ENCODE assay signal across 12 mouse cellular contexts in the genomic region with DNA sequence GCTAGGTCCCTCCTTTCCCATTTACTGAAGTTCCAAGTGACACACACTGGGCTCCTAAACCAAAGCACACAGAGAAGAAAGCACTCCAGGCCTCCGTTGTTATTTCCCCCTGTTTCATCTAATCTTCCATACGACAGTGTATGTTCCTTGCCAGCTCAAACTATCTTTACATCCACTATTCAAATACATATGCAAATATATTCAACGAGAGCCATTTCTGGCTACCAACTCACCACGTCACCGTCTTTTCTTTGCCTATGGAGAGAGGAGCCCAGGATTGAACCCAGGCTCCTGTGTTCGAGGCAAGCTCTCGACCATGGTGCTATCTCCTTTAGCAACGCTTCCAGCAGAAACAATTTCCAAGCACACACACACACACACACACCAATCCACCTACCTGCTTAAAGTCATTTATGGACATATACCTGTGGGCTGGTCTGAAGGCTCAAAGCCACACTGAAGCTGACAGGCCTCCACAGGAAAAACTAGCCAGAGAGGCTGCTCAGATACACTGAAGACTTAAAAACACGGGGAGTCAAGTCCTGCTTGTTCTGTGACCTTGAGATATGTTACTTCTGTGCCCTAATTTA. TPM values are rescaled to one million over a fixed set of nuclear protein-coding genes. Genes with fewer than 3 reads are reported as not detected.
DNase-seq lines count a peak whose midpoint lies in the region; ATAC-seq and TF ChIP-seq lines count a peak whose summit lies in the region.
"Had no signal": no experiment of that assay in that cellular context is flagged by ENCODE, and none has a peak within 500 bp of the region (broad histone marks: within the 10 kb centered on the region; RNA-seq: fewer than 3 reads in every experiment).

No protein-coding gene starts in this region.

- no peak for TF ChIP-seq EP300 in ES-Bruce4 (IDR thresholded peaks at IDR 0.05; ENCODE audit: insufficient read depth, low read depth, low read length)

- no peaks in the 10 kb centered on the region for H3K27me3 ChIP-seq in heart, embryonic 14.5 days (ENCODE audit: control insufficient read depth, insufficient read depth, low read length)
- H3K27me3 ChIP-seq in ES-Bruce4 (ENCODE audit: control insufficient read depth, insufficient read depth, low read length, poor library complexity, severe bottlenecking), result no peaks in the 10 kb centered on the region
- H3K27me3 ChIP-seq in limb, embryonic 13.5 days, result no peaks in the 10 kb centered on the region

- no peak for ATAC-seq in heart, embryonic 14.5 days (ENCODE audit: insufficient number of reproducible peaks, insufficient read depth, low FRiP score, low read depth)
- ATAC-seq in limb, embryonic 13.5 days (ENCODE audit: low FRiP score, low read depth), result no peak
- ATAC-seq: activated CD4-positive, CD25-positive, alpha-beta regulatory T cell, adult 4 months had no signal

- no peak overlapping the region for H3K27ac ChIP-seq in heart, embryonic 14.5 days (replicated peaks in 1 of 2; ENCODE audit: control insufficient read depth in 1 of 2, insufficient read depth in 1 of 2, low read depth in 2 of 2, low read length in 2 of 2)
- H3K27ac ChIP-seq in ES-Bruce4 (ENCODE audit: insufficient read depth, low read length), result no peak overlapping the region
- H3K27ac ChIP-seq in embryonic fibroblast, embryonic 13.5 days (ENCODE audit: insufficient read depth, low read length), result no peak overlapping the region
- H3K27ac ChIP-seq in limb, embryonic 13.5 days, result no peak overlapping the region

- H3K9ac ChIP-seq in heart, embryonic 14.5 days (ENCODE audit: low read length), result no peak overlapping the region; the same call in 1 of the 2 replicates
- no peak overlapping the region for H3K9ac ChIP-seq in ES-Bruce4 (ENCODE audit: low read depth, poor library complexity, severe bottlenecking)
- no peak overlapping the region for H3K9ac ChIP-seq in limb, embryonic 13.5 days

- peak overlapping the region in 1 of 2 experiments; percentile 5; a peak in 2 of 4 replicates for H3K4me3 ChIP-seq in heart, embryonic 14.5 days (ENCODE audit: control insufficient read depth in 1 of 2, insufficient read depth in 1 of 2, low read depth in 1 of 2, low read length in 2 of 2)
- H3K4me3 ChIP-seq in ES-Bruce4 (ENCODE audit: low read depth, low read length), result 0 out of 2 replicates have a peak overlapping the region, but pooled peaks have one; percentile 12
- H3K4me3 ChIP-seq in embryonic fibroblast, embryonic 13.5 days (ENCODE audit: insufficient read depth, low read length), result peak overlapping the region; percentile 5; the same call in 1 of the 2 replicates
- peak overlapping the region; percentile 15 for H3K4me3 ChIP-seq in limb, embryonic 13.5 days

- no peak for TF ChIP-seq CTCF in ES-Bruce4 (IDR thresholded peaks at IDR 0.05; ENCODE audit: low read depth, low read length)
- no peak for TF ChIP-seq CTCF in embryonic fibroblast, embryonic 13.5 days (IDR thresholded peaks at IDR 0.05; ENCODE audit: borderline replicate concordance, insufficient read depth, low read length)

- no peak for TF ChIP-seq POLR2A in ES-Bruce4 (IDR thresholded peaks at IDR 0.05; ENCODE audit: insufficient read depth, low read length)
- TF ChIP-seq POLR2A in embryonic fibroblast, embryonic 13.5 days (IDR thresholded peaks at IDR 0.05; ENCODE audit: low read depth, low read length), result no peak

- H3K4me2 ChIP-seq in heart, embryonic 14.5 days (ENCODE audit: low read length), result peak overlapping the region; percentile 26
- H3K4me2 ChIP-seq in limb, embryonic 13.5 days (replicated peaks), result peak overlapping the region; percentile 41

- H3K36me3 ChIP-seq in heart, embryonic 14.5 days (ENCODE audit: control insufficient read depth, insufficient read depth, low read length), result 0 out of 2 replicates have a peak, but pooled peaks cover 4% of the 10 kb centered on the region
- H3K36me3 ChIP-seq in ES-Bruce4 (ENCODE audit: control insufficient read depth, insufficient read depth, low read length, poor library complexity, severe bottlenecking), result peaks cover 16% of the 10 kb centered on the region
- H3K36me3 ChIP-seq in limb, embryonic 13.5 days, result peaks cover 18% of the 10 kb centered on the region

- 76% methylated on average over 9 of the region's 9 CpGs for WGBS in heart, embryonic 14.5 days
- 89% methylated on average over 9 of the region's 9 CpGs for WGBS in limb, embryonic 13.5 days

- H3K4me1 ChIP-seq in heart, embryonic 14.5 days (ENCODE audit: control insufficient read depth in 2 of 2, insufficient read depth in 2 of 2, low read length in 2 of 2), result peaks cover 19 to 48% of the 10 kb centered on the region in 2 experiments
- H3K4me1 ChIP-seq in ES-Bruce4 (ENCODE audit: control insufficient read depth, insufficient read depth, low read length), result peaks cover 2% of the 10 kb centered on the region
- peaks cover 5% of the 10 kb centered on the region for H3K4me1 ChIP-seq in embryonic fibroblast, embryonic 13.5 days (ENCODE audit: control insufficient read depth, insufficient read depth, low read length)
- peaks cover 36% of the 10 kb centered on the region for H3K4me1 ChIP-seq in limb, embryonic 13.5 days

- H3K9me3 ChIP-seq in heart, embryonic 14.5 days (ENCODE audit: control insufficient read depth, low read length), result no peaks in the 10 kb centered on the region
- no peaks in the 10 kb centered on the region for H3K9me3 ChIP-seq in ES-Bruce4 (replicated peaks; ENCODE audit: control insufficient read depth, insufficient read depth, low read length, poor library complexity, severe bottlenecking)
- no peaks in the 10 kb centered on the region for H3K9me3 ChIP-seq in limb, embryonic 13.5 days

- no peak for DNase-seq in heart, postnatal 14 days
- no peak for DNase-seq in urinary bladder, adult 2 months (ENCODE audit: low spot score)
- DNase-seq in testis, postnatal 14 days (ENCODE audit: low spot score), result no peak
- no peak for DNase-seq in left cerebral cortex, postnatal 36 days (ENCODE audit: low spot score in 2 of 2)
- DNase-seq: cerebellum, adult 9-11 months; layer of hippocampus, adult 9-11 months; lung, postnatal 4 days had no signal

- intact Hi-C loops in heart, postnatal 14 days (cut with DNase I), result no loop called here
- intact Hi-C loops in left cerebral cortex, postnatal 36 days (cut with DNase I), result loop anchor here (5.0 kb wide), 1 partner anchor 57 kb away; no protein-coding TSS in a partner anchor

RNA-seq across cellular contexts. Expression of a gene that starts 3.5 kb away (rescaled TPM):
- 97.2 and 101 TPM in 2 replicates for polyA plus RNA-seq in heart, embryonic 14.5 days (2014; fragmentation: Nextera tagmentation; extraction: Ambion mirVana)
- 100 to 1,000 TPM; 270 to 280 TPM for total RNA-seq in heart, postnatal 14 days (2021)
- 128 and 133 TPM in 2 replicates for polyA plus RNA-seq in ES-Bruce4 (2011; ENCODE audit: insufficient read depth, insufficient read length, low read depth, missing spikeins)
- polyA plus RNA-seq in embryonic fibroblast, embryonic 13.5 days (2011; ENCODE audit: insufficient read length, low read depth, missing spikeins), result 77.1 and 86.5 TPM in 2 replicates
- 92.0 and 98.6 TPM in 2 replicates for polyA plus RNA-seq in limb, embryonic 13.5 days (2015; fragmentation: Nextera tagmentation; extraction: Ambion mirVana)
- 60.3 and 63.6 TPM in 2 replicates for polyA plus RNA-seq in urinary bladder, adult 2 months (2012; rRNA removed)
- 100 to 1,000 TPM; 133 to 170 TPM for total RNA-seq in left cerebral cortex, postnatal 36 days (2021)

RNA-seq across cellular contexts. Expression of a gene that starts 45.5 kb away (rescaled TPM):
- 255 and 263 TPM in 2 replicates for polyA plus RNA-seq in heart, embryonic 14.5 days (2014; fragmentation: Nextera tagmentation; extraction: Ambion mirVana)
- total RNA-seq in heart, postnatal 14 days (2021), result 100 to 1,000 TPM in 1 of 2 experiments, 10 to 100 TPM in 1; 96.8 to 101 TPM
- polyA plus RNA-seq in ES-Bruce4 (2011; ENCODE audit: insufficient read depth, insufficient read length, low read depth, missing spikeins), result 280 and 301 TPM in 2 replicates
- polyA plus RNA-seq in embryonic fibroblast, embryonic 13.5 days (2011; ENCODE audit: insufficient read length, low read depth, missing spikeins), result 167 and 200 TPM in 2 replicates
- 333 and 339 TPM in 2 replicates for polyA plus RNA-seq in limb, embryonic 13.5 days (2015; fragmentation: Nextera tagmentation; extraction: Ambion mirVana)
- 152 and 171 TPM in 2 replicates for polyA plus RNA-seq in urinary bladder, adult 2 months (2012; rRNA removed)
- total RNA-seq in left cerebral cortex, postnatal 36 days (2021), result 100 to 1,000 TPM; 191 to 196 TPM

RNA-seq across cellular contexts. Expression of a gene that starts 58.7 kb away (rescaled TPM):
- 657 and 673 TPM in 2 replicates for polyA plus RNA-seq in heart, embryonic 14.5 days (2014; fragmentation: Nextera tagmentation; extraction: Ambion mirVana)
- total RNA-seq in heart, postnatal 14 days (2021), result 100 to 1,000 TPM; 369 to 371 TPM
- polyA plus RNA-seq in ES-Bruce4 (2011; ENCODE audit: insufficient read depth, insufficient read length, low read depth, missing spikeins), result 238 and 240 TPM in 2 replicates
- 92.7 and 93.8 TPM in 2 replicates for polyA plus RNA-seq in embryonic fibroblast, embryonic 13.5 days (2011; ENCODE audit: insufficient read length, low read depth, missing spikeins)
- polyA plus RNA-seq in limb, embryonic 13.5 days (2015; fragmentation: Nextera tagmentation; extraction: Ambion mirVana), result 311 and 329 TPM in 2 replicates
- 178 and 179 TPM in 2 replicates for polyA plus RNA-seq in urinary bladder, adult 2 months (2012; rRNA removed)
- 10 to 100 TPM; 68.7 to 80.4 TPM for total RNA-seq in left cerebral cortex, postnatal 36 days (2021)
